Mouse (Mus musculus) stomach, postnatal 0 days (tissue): ENCODE measurements at regions not wholly inside any gene's neighbourhood (a gene's known extent, or its start where the extent isn't known, plus 50 kb on each side); places are given as distances from the start of the nearest gene placed in this dataset.

Source experiments
- CTCF ChIP-seq: IDR thresholded peaks from 2 replicates; pipeline ENCODE4 v1.5.1; 2016; ENCODE audit warnings: antibody characterized with exemption, low read depth, mild to moderate bottlenecking, moderate library complexity
- EP300 ChIP-seq: optimal IDR thresholded peaks from 2 replicates; pipeline ENCODE3; 2016; ENCODE audit warnings: antibody characterized with exemption

DNA sequence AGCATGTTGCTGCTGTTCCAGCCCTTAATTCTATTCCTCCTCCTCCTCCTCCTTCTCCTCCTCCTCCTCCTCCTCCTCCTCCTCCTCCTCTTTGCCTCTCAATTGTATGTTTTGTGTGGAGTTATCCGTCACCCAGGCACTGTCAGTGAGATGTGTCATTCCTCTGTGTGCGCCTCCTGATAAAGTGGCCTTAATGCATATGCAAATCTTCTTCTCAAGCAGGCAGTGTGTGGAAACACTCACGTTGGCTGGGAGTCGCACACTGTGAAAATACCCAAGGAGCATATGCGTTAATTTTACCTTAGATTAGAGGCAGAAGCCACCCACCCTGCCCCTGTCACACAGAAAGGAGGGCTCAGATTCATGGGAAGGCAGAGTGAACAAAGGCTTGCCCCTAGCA, 401.0 kb downstream of the Tshz3 start:
- TF ChIP-seq CTCF (no peak), EP300 (no peak)
